ENCODE assay signal across 8 mouse cellular contexts in genomic region chr10:93014059-93014795, GRCm38 (mm10).
DNase-seq lines count a peak whose midpoint lies in the region; ATAC-seq and TF ChIP-seq lines count a peak whose summit lies in the region.

No protein-coding gene starts in this region.

- H3K9ac ChIP-seq in embryonic facial prominence, embryonic 11.5 days (replicated peaks; ENCODE audit: low read length) = no peak overlapping the region
- H3K9ac ChIP-seq in limb, embryonic 14.5 days (ENCODE audit: low read depth, low read length, severe bottlenecking) = no peak overlapping the region

- no peaks in the 10 kb centered on the region for H3K27me3 ChIP-seq in embryonic facial prominence, embryonic 11.5 days (ENCODE audit: control insufficient read depth, insufficient read depth, low read length)
- H3K27me3 ChIP-seq in limb, embryonic 14.5 days (ENCODE audit: control insufficient read depth, insufficient read depth, low read length) = no peaks in the 10 kb centered on the region

- no peak overlapping the region for H3K27ac ChIP-seq in embryonic facial prominence, embryonic 11.5 days (replicated peaks; ENCODE audit: low read depth, low read length)
- H3K27ac ChIP-seq in limb, embryonic 14.5 days (replicated peaks; ENCODE audit: low read depth, low read length) = no peak overlapping the region

- H3K4me1 ChIP-seq in embryonic facial prominence, embryonic 11.5 days (ENCODE audit: control insufficient read depth, insufficient read depth, low read length) = no peaks in the 10 kb centered on the region
- H3K4me1 ChIP-seq in limb, embryonic 14.5 days (ENCODE audit: control insufficient read depth, insufficient read depth, low read length) = no peaks in the 10 kb centered on the region

- no peak overlapping the region for H3K4me2 ChIP-seq in embryonic facial prominence, embryonic 11.5 days (ENCODE audit: low read depth, low read length)
- H3K4me2 ChIP-seq in limb, embryonic 14.5 days (replicated peaks; ENCODE audit: low read depth, low read length, severe bottlenecking) = no peak overlapping the region

- 41% methylated on average over 8 of the region's 8 CpGs for WGBS in embryonic facial prominence, embryonic 11.5 days
- 31% methylated on average over 6 of the region's 8 CpGs for WGBS in limb, embryonic 14.5 days

- DNase-seq in urinary bladder, postnatal 25 days (ENCODE audit: low spot score) = peak; percentile 36
- DNase-seq in urinary bladder, postnatal 4 days (ENCODE audit: low spot score in 2 of 2) = no peak
- DNase-seq in adrenal gland, postnatal 25 days = peak; percentile 45
- peak; percentile 89 for DNase-seq in embryonic facial prominence, embryonic 11.5 days (ENCODE audit: low spot score)
- DNase-seq in hindlimb bud, embryonic 11.5 days (ENCODE audit: extremely low spot score, low read depth, low spot score) = peak; percentile 37
- peak; percentile 87 for DNase-seq in limb, embryonic 14.5 days (ENCODE audit: low spot score)
- peak; percentile 55 for DNase-seq in ovary, postnatal 14 days (ENCODE audit: low spot score)

- TF ChIP-seq POLR2A in limb, embryonic 14.5 days (IDR thresholded peaks at IDR 0.05; ENCODE audit: borderline replicate concordance, extremely low read depth, insufficient read depth, insufficient read length) = no peak

- no peak overlapping the region for H3K4me3 ChIP-seq in embryonic facial prominence, embryonic 11.5 days (ENCODE audit: low read depth, low read length)
- no peak overlapping the region for H3K4me3 ChIP-seq in limb, embryonic 14.5 days (replicated peaks; ENCODE audit: low read length)

- H3K36me3 ChIP-seq in embryonic facial prominence, embryonic 11.5 days (replicated peaks; ENCODE audit: control insufficient read depth, insufficient read depth, low read depth, low read length) = no peaks in the 10 kb centered on the region
- no peaks in the 10 kb centered on the region for H3K36me3 ChIP-seq in limb, embryonic 14.5 days (ENCODE audit: control insufficient read depth, insufficient read depth, low read length)

- ATAC-seq in embryonic facial prominence, embryonic 11.5 days (replicated peaks; ENCODE audit: insufficient number of reproducible peaks, low FRiP score, low TSS enrichment, low read depth) = no peak
- ATAC-seq in limb, embryonic 14.5 days (ENCODE audit: low FRiP score, low read depth) = no peak
- no peak for ATAC-seq in erythroid progenitor cell, adult 5-6 weeks (replicated peaks; ENCODE audit: low FRiP score, poor library complexity, severe bottlenecking)

- H3K9me3 ChIP-seq in embryonic facial prominence, embryonic 11.5 days (replicated peaks; ENCODE audit: control insufficient read depth, low read length) = no peaks in the 10 kb centered on the region; the same call in 1 of the 2 replicates
- H3K9me3 ChIP-seq in limb, embryonic 14.5 days (ENCODE audit: control insufficient read depth, low read length) = no peaks in the 10 kb centered on the region

Comparison
In these comparisons a context has a peak if more than half of its experiments do, and no peak if none do; other contexts are left out.
1. DNase-seq: peak in urinary bladder, postnatal 25 days (single experiment), adrenal gland, postnatal 25 days (single experiment), embryonic facial prominence, embryonic 11.5 days (single experiment), hindlimb bud, embryonic 11.5 days (single experiment), limb, embryonic 14.5 days (single experiment) and ovary, postnatal 14 days (single experiment); none in urinary bladder, postnatal 4 days (0 of 2).